Mouse (Mus musculus) spleen, adult 2 months (tissue): ENCODE measurements around the gene Nrp1. TPM values are rescaled to one million over a fixed set of nuclear protein-coding genes. Genes with fewer than 3 reads are reported as not detected.

ENCODE experiments used
- DNase-seq, 2 experiments: peaks; one replicate each; pipeline versions ENCODE4 v3.0.0 to v3.0.0-alpha.2; 2012 to 2021; ENCODE audit warnings: low spot score in 2 of 2, low read depth in 1 of 2
- H3K27ac ChIP-seq: fragments of 200-500 bp; 2 replicates; pipeline ENCODE4 v1.5.1; 2012; ENCODE audit warnings: low read length, inconsistent platforms; ENCODE audit not compliant: insufficient read depth
- H3K27me3 ChIP-seq: fragments of 200-500 bp; 2 replicates; pipeline ENCODE4 v1.6.1; 2012; ENCODE audit warnings: mild to moderate bottlenecking, moderate library complexity, low read length, inconsistent platforms; ENCODE audit not compliant: control insufficient read depth, insufficient read depth
- H3K36me3 ChIP-seq: fragments of 200-500 bp; 2 replicates; pipeline ENCODE4 v1.6.1; 2012; ENCODE audit warnings: mild to moderate bottlenecking, low read length, inconsistent platforms; ENCODE audit not compliant: control insufficient read depth, insufficient read depth
- H3K4me1 ChIP-seq: fragments of 200-500 bp; 2 replicates; pipeline ENCODE4 v1.6.1; 2011; ENCODE audit warnings: inconsistent platforms; ENCODE audit not compliant: control insufficient read depth, insufficient read depth, insufficient read length
- H3K4me3 ChIP-seq: fragments of 200-500 bp; 2 replicates; pipeline ENCODE4 v1.5.1; 2011; ENCODE audit warnings: mild to moderate bottlenecking, inconsistent platforms; ENCODE audit not compliant: insufficient read depth, insufficient read length; ENCODE audit errors: extremely low read depth
- CTCF ChIP-seq: fragments of 200-500 bp; IDR thresholded peaks from 2 replicates; pipeline ENCODE4 v1.5.1; 2011; ENCODE audit warnings: mild to moderate bottlenecking, inconsistent platforms; ENCODE audit not compliant: insufficient read depth, insufficient read length, insufficient replicate concordance; ENCODE audit errors: extremely low read depth
- POLR2A ChIP-seq: fragments of 200-500 bp; IDR thresholded peaks from 2 replicates; pipeline ENCODE4 v1.6.1; 2011; ENCODE audit warnings: low read depth, low read length, inconsistent platforms
- whole genome bisulfite sequencing: fragments of 180-500 bp; shearing (Covaris S2); methylation state at CpG from one replicate; pipeline ENCODE4 v1.1.7; 2018; 5-methylcytosine and 5-hydroxymethylcytosine counted together
- polyA plus RNA-seq: library from polyadenylated mRNA; depleted of rRNA; stranded (reverse); fragments of >200 nt; gene quantifications from 2 replicates; pipeline ENCODE4 v1.2.3, GENCODE M21; 2012

Nrp1 gene
- polyA plus RNA-seq, 1 experiment: 8.1 TPM

DNA sequence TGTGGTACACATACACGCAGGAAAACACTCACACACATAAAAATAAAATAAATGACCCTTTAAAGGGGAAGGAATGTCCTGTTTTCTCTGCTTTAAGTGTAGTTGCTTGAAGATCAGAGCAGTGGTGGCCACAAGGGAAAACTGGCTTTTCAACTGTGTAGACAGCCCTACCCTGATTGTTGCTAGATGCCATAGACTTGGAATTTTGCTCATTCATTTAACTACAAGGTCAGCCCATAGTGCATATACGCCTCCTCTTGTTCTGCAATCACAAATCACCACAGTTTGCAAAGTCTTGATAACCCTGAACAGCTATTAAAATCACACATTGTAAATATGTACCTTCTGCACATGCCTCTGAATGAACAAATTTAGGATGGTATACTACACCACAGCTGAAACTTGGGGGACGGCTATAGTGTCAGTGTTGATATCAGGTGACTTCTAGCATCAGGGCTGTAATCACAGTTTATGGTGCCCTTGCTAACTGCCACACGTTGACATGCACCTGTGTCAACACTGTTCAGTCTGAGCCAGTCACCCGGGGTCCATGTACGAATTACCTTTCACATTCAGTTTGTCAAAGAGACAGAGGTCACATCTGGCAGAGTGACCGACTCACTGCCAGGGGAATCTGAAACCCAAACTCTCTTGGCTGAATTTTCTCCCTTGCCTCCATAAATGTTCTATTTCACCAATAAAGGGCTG, 66.4 kb downstream of the Nrp1 start:
- Histone ChIP-seq H3K36me3 (no peaks in the 10 kb centered on the region), H3K27ac (no peak overlapping the region), H3K4me1 (no peaks in the 10 kb centered on the region), H3K27me3 (no peaks in the 10 kb centered on the region), H3K4me3 (no peak overlapping the region)
- no peak for TF ChIP-seq CTCF
- TF ChIP-seq POLR2A: no peak
- no peak for DNase-seq
- 91% methylated on average over 7 of the region's 7 CpGs for WGBS

- no peak for DNase-seq
- WGBS: 94% methylated on average over 3 of the region's 3 CpGs
- H3K36me3 ChIP-seq: no peaks in the 10 kb centered on the region
- TF ChIP-seq POLR2A (no peak), CTCF (no peak)
- H3K27ac ChIP-seq: no peak overlapping the region
- H3K4me3 ChIP-seq: no peak overlapping the region
- no peaks in the 10 kb centered on the region for H3K4me1 ChIP-seq
- no peaks in the 10 kb centered on the region for H3K27me3 ChIP-seq
These were observed 68.7 kb downstream of the Nrp1 start for GRCm38 (mm10) chr8:128427071-128427470.

- H3K4me1 ChIP-seq: no peaks in the 10 kb centered on the region
- no peak for DNase-seq
- H3K36me3 ChIP-seq: no peaks in the 10 kb centered on the region
- H3K27me3 ChIP-seq: no peaks in the 10 kb centered on the region
- no peak overlapping the region for H3K4me3 ChIP-seq
- TF ChIP-seq POLR2A: no peak
- no peak for TF ChIP-seq CTCF
- H3K27ac ChIP-seq: no peak overlapping the region
- WGBS: 81% methylated on average over 1 of the region's 1 CpGs
These were observed 70.6 kb downstream of the Nrp1 start for GRCm38 (mm10) chr8:128428971-128429370.

DNA sequence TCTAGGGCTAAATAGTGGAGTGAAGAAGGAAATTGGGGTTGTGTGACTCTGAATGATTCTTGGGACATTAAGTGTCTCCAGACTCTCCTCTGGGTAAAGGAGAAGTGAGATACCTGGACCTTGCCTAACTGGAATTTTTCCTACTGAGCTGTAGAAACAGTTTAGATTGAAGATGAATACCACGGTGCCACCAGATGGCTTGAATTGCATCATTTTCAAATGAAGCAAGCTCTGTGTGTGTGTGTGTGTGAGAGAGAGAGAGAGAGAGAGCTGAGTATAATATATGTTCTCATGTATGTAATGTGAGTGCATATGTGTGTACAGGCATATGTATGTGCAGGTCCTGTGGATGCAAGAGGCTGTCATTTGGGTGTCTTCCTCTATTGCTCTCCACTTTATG, 72.7 kb downstream of the Nrp1 start:
- WGBS: 78% methylated on average over 1 of the region's 1 CpGs
- TF ChIP-seq CTCF (no peak), POLR2A (no peak)
- Histone ChIP-seq H3K4me3 (no peak overlapping the region), H3K27me3 (no peaks in the 10 kb centered on the region), H3K27ac (no peak overlapping the region), H3K36me3 (no peaks in the 10 kb centered on the region), H3K4me1 (no peaks in the 10 kb centered on the region)
- no peak for DNase-seq

DNA sequence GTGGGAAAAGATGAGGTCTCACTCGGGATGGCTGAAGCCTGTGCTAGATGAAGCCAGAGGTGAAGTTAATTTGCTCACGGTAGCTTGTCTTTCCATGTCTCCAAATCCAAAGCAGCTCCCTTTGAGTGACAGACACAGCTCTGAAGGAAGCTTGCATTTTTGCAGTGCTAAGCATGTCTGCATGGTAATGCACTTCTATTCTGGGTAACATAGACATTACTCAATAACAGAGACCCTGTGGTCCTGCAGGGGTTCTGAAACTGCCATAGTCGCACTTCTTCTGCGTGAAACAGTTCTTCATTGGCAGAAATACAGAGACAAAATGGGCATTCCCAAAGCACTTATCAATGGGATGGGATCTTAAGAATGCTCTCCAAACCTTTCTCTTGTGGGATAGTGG, 77.3 kb downstream of the Nrp1 start:
- Histone ChIP-seq H3K27me3 (no peaks in the 10 kb centered on the region), H3K4me3 (no peak overlapping the region), H3K27ac (no peak overlapping the region), H3K4me1 (no peaks in the 10 kb centered on the region), H3K36me3 (no peaks in the 10 kb centered on the region)
- WGBS: 89% methylated on average over 4 of the region's 4 CpGs
- no peak for DNase-seq
- TF ChIP-seq CTCF (no peak), POLR2A (no peak)

DNA sequence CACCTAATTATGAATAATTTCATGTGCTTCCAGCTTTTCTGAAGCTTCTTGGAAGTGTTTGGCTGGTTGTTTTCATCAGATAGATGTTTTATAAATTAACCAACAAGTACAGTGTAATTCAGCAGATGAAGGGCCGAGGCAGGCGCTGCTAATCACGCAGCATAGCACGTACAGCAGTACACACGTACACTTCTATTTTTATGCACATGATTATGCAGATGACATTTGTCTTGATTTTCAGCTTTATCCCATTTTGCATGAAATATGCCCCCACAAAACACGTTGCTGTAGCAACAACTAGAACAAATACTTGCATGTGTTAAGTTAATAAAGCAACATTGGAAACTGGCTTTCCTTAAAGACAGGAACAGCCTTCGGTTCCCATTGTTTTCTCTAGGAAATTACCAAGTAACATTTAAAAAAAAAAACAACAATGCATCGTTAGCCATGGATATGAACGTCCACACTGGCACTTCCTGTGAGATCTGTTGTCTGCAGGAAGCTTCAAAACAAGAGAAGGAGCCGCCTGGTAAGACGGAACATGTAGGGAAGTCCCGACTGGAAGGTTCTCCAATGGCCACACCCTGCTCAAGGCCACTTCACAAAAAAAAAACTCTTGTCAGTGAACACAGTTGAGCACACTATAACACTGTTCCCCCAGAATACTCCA, 78.9 kb downstream of the Nrp1 start:
- Histone ChIP-seq H3K4me3 (no peak overlapping the region), H3K36me3 (no peaks in the 10 kb centered on the region), H3K27ac (no peak overlapping the region), H3K27me3 (no peaks in the 10 kb centered on the region), H3K4me1 (no peaks in the 10 kb centered on the region)
- no peak for DNase-seq
- TF ChIP-seq POLR2A: no peak
- TF ChIP-seq CTCF: no peak
- WGBS: 78% methylated on average over 12 of the region's 12 CpGs

GRCm38 (mm10) chr8:128441407-128441806, 83.0 kb downstream of the Nrp1 start:
- Histone ChIP-seq H3K36me3 (no peaks in the 10 kb centered on the region), H3K27me3 (no peaks in the 10 kb centered on the region), H3K27ac (no peak overlapping the region), H3K4me1 (no peaks in the 10 kb centered on the region), H3K4me3 (no peak overlapping the region)
- DNase-seq: no peak
- no peak for TF ChIP-seq CTCF
- TF ChIP-seq POLR2A: no peak
- 87% methylated on average over 1 of the region's 1 CpGs for WGBS
